Mouse (Mus musculus) thymus, postnatal 14 days (tissue): ENCODE data around the gene Tmem208.
A peak's percentile ranks its signal among the peaks of the same experiment; 100 is the strongest.

Source experiments
- DNase-seq: peaks from one replicate; pipeline ENCODE4 v3.0.0; 2021

Gene Tmem208

GRCm38 (mm10) chr8:105331469-105331868 is 5.3 kb downstream of the Tmem208 start:
- DNase-seq, result no peak

GRCm38 (mm10) chr8:105331931-105332330 is 5.8 kb downstream of the Tmem208 start:
- no peak for DNase-seq

- no peak for DNase-seq
Observed at GRCm38 (mm10) chr8:105332523-105332922, 6.4 kb downstream of the Tmem208 start.

GRCm38 (mm10) chr8:105336373-105337130 is 10.4 kb downstream of the Tmem208 start:
- DNase-seq, result no peak

- no peak for DNase-seq
Observed at GRCm38 (mm10) chr8:105338992-105339391, 12.8 kb downstream of the Tmem208 start.

GRCm38 (mm10) chr8:105339886-105340635 is 13.9 kb downstream of the Tmem208 start:
- DNase-seq, result no peak

- no peak for DNase-seq
Observed at GRCm38 (mm10) chr8:105341399-105341798, 15.2 kb downstream of the Tmem208 start.

GRCm38 (mm10) chr8:105342768-105343167 is 16.6 kb downstream of the Tmem208 start:
- DNase-seq, result no peak

- DNase-seq, result no peak
Observed at GRCm38 (mm10) chr8:105343791-105344574, 17.8 kb downstream of the Tmem208 start.

- no peak for DNase-seq
Observed at GRCm38 (mm10) chr8:105345061-105345975, 19.2 kb downstream of the Tmem208 start.

GRCm38 (mm10) chr8:105346611-105347427 is 20.7 kb downstream of the Tmem208 start:
- peak; percentile 46 for DNase-seq

- peak; percentile 90 for DNase-seq
Observed at GRCm38 (mm10) chr8:105347428-105348221, 21.5 kb downstream of the Tmem208 start, which contains the start of gene Fhod1. Gene Fhod1, minus strand, starts transcription at chr8:105347953.

GRCm38 (mm10) chr8:105348450-105349095 is 22.4 kb downstream of the Tmem208 start, which contains the start of gene Slc9a5:
Gene Slc9a5, plus strand, starts transcription at chr8:105348843.
- DNase-seq, result peak; percentile 77

- DNase-seq, result peak; percentile 39
Observed at GRCm38 (mm10) chr8:105349096-105349771, 23.1 kb downstream of the Tmem208 start.

- no peak for DNase-seq
Observed at GRCm38 (mm10) chr8:105350186-105350585, 24.0 kb downstream of the Tmem208 start.

GRCm38 (mm10) chr8:105353583-105354135 is 27.5 kb downstream of the Tmem208 start:
- DNase-seq, result no peak

- no peak for DNase-seq
Observed at GRCm38 (mm10) chr8:105354549-105354948, 28.4 kb downstream of the Tmem208 start.

- DNase-seq, result peak; percentile 76
Observed at GRCm38 (mm10) chr8:105355179-105356024, 29.2 kb downstream of the Tmem208 start.
